Mouse (Mus musculus): ENCODE results near the gene Elmod1. TPM values are rescaled to one million over a fixed set of nuclear protein-coding genes. Genes with fewer than 3 reads are reported as not detected.

Elmod1 gene
- total and polyA plus RNA-seq, 3 experiments, result not detected

DNA sequence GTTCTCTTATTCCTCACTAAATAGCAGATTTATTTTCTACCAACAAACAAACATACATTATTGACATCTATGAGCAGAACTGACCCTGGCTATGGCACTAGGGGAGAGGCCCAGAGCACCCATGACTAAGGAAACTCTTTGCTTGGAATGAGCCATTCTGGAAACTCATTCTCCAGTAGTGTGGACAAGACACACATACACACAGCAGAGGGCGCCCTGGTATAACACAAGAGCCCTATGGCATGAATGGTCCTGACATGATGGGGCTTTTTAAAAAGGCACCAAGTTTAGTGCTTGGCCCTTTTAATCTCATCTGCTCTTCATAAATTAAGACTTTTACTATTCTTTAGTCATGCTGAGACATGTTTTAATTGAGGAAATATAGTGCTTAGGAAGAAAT, 85.0 kb downstream of the Elmod1 start:
- Histone ChIP-seq H3K9ac (ENCODE audit: insufficient read depth, low read depth) (no peak overlapping the region), H3K4me1 (ENCODE audit: control insufficient read depth in 1 of 2, insufficient read depth in 2 of 2) (no peaks in the 10 kb centered on the region; a peak in 1 of 4 replicates), H3K9me3 (replicated peaks; ENCODE audit: low read length) (peaks cover 13% of the 10 kb centered on the region), H3K27me3 (replicated peaks) (no peaks in the 10 kb centered on the region), H3K27ac (ENCODE audit: insufficient read depth, low read depth) (no peak overlapping the region), H3K4me3 (replicated peaks in 1 of 3; ENCODE audit: low read depth in 2 of 3, low read length in 2 of 3, poor library complexity in 1 of 3) (no peak overlapping the region), H3K79me2 (replicated peaks; ENCODE audit: control insufficient read depth, extremely low read depth, insufficient read depth, poor library complexity, severe bottlenecking) (no peaks in the 10 kb centered on the region), H3K4me2 (ENCODE audit: insufficient read depth, low read depth, poor library complexity, severe bottlenecking) (no peak overlapping the region), H3K36me3 (replicated peaks in 1 of 2; ENCODE audit: control insufficient read depth in 1 of 2, insufficient read depth in 1 of 2, low read length in 1 of 2) (no peaks in the 10 kb centered on the region)
- DNase-seq (ENCODE audit: extremely low read depth), result peak; percentile 62
- TF ChIP-seq EP300 (IDR thresholded peaks at IDR 0.05; ENCODE audit: low read length) (no peak), RAD21 (IDR thresholded peaks at IDR 0.05; ENCODE audit: low read depth, low read length) (peak; percentile 93), MXI1 (IDR thresholded peaks at IDR 0.05; ENCODE audit: low read depth, low read length) (no peak), CTCF (conservative IDR thresholded peaks at IDR 0.05 in 1 of 2, IDR thresholded peaks at IDR 0.05 in 1 of 2; ENCODE audit: low read depth in 2 of 2, low read length in 2 of 2) (peak; percentile 20 to 91; a peak in 2 of 4 replicates), ETS1 (conservative IDR thresholded peaks at IDR 0.05; ENCODE audit: low read depth, low read length) (no peak), SIN3A (IDR thresholded peaks at IDR 0.05; ENCODE audit: low read length) (0 out of 2 replicates have a peak, but pooled peaks have one; percentile 23), PAX5 (IDR thresholded peaks at IDR 0.05; ENCODE audit: low read length) (no peak), MEF2A (IDR thresholded peaks at IDR 0.05; ENCODE audit: borderline replicate concordance, low read depth, low read length) (no peak), ZC3H11A (IDR thresholded peaks at IDR 0.05; ENCODE audit: low read depth, low read length) (peak; percentile 37), KAT2A (IDR thresholded peaks at IDR 0.05; ENCODE audit: insufficient replicate concordance, low read length) (no peak), MAFK (IDR thresholded peaks at IDR 0.05; ENCODE audit: insufficient replicate concordance, low read length) (no peak), MYC (IDR thresholded peaks at IDR 0.05; ENCODE audit: low read depth, low read length) (no peak), SMC3 (IDR thresholded peaks at IDR 0.05; ENCODE audit: low read depth, low read length) (peak; percentile 85), POLR2AphosphoS2 (IDR thresholded peaks at IDR 0.05; ENCODE audit: low read depth, low read length) (no peak), NELFE (IDR thresholded peaks at IDR 0.05; ENCODE audit: low read depth, low read length) (peak; percentile 33; the same call in 1 of the 2 replicates), USF1 (IDR thresholded peaks at IDR 0.05; ENCODE audit: low read depth, low read length) (no peak), HCFC1 (IDR thresholded peaks at IDR 0.05; ENCODE audit: low read depth, low read length) (no peak), GABPA (IDR thresholded peaks at IDR 0.05; ENCODE audit: insufficient replicate concordance, low read depth, low read length) (no peak), IRF4 (IDR thresholded peaks at IDR 0.05; ENCODE audit: low read depth, low read length) (0 out of 2 replicates have a peak, but pooled peaks have one; percentile 22), TBP (conservative IDR thresholded peaks at IDR 0.05; ENCODE audit: low read depth, low read length) (no peak), CHD2 (IDR thresholded peaks at IDR 0.05; ENCODE audit: low read length) (no peak)
- dilution Hi-C loops (cut with MboI; ENCODE audit: extremely low pct_ligation_motif_present, extremely low pct_unique_long_range_greater_than_20kb, low sequenced_read_pairs), result no loop called here
- in situ Hi-C loops (cut with MboI; ENCODE audit: low pct_ligation_motif_present, low pct_unique_long_range_greater_than_20kb, low sequenced_read_pairs), result no loop called here
